Mouse (Mus musculus): ENCODE results near the gene Ran. TPM values are rescaled to one million over a fixed set of nuclear protein-coding genes. Genes with fewer than 3 reads are reported as not detected.

Gene Ran
- polyA plus RNA-seq, 1 experiment from 2014 or later, result 948 TPM

DNA sequence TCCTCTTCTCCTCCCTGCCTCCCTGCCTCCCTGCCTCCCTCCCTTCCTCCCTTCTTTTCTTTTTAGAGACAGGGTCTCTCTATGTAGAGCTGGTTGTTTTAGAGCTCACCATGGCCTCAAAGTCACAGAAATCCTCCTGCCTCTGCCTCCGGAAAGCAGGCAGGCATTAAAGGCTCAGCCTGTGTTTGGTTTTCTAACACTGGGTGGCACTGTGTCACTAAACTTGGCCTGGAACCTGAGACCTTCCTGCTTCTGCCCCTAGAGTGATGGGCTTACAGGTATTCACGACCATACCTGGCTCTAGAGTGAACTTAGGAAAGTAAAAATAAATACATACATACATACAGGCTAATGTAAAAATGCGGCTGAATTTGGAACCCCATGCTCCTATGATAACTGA lies 32.0 kb downstream of the Ran start:
- Histone ChIP-seq H3K4me2 (no peak overlapping the region), H3K9me3 (ENCODE audit: control insufficient read depth, low read length) (no peaks in the 10 kb centered on the region), H3K4me1 (ENCODE audit: control insufficient read depth, insufficient read depth, low read length) (peaks cover 15% of the 10 kb centered on the region), H3K36me3 (ENCODE audit: control insufficient read depth, insufficient read depth, low read length) (no peaks in the 10 kb centered on the region), H3K4me3 (ENCODE audit: low read depth, low read length) (no peak overlapping the region), H3K27ac (ENCODE audit: low read depth, low read length) (no peak overlapping the region), H3K27me3 (ENCODE audit: control insufficient read depth, insufficient read depth, low read length) (no peaks in the 10 kb centered on the region), H3K9ac (ENCODE audit: low read length) (no peak overlapping the region)
- DNase-seq (ENCODE audit: low spot score, missing footprints) (no peak), ATAC-seq (ENCODE audit: low FRiP score) (no peak)
- WGBS, result 84% methylated on average over 3 of the region's 3 CpGs

DNA sequence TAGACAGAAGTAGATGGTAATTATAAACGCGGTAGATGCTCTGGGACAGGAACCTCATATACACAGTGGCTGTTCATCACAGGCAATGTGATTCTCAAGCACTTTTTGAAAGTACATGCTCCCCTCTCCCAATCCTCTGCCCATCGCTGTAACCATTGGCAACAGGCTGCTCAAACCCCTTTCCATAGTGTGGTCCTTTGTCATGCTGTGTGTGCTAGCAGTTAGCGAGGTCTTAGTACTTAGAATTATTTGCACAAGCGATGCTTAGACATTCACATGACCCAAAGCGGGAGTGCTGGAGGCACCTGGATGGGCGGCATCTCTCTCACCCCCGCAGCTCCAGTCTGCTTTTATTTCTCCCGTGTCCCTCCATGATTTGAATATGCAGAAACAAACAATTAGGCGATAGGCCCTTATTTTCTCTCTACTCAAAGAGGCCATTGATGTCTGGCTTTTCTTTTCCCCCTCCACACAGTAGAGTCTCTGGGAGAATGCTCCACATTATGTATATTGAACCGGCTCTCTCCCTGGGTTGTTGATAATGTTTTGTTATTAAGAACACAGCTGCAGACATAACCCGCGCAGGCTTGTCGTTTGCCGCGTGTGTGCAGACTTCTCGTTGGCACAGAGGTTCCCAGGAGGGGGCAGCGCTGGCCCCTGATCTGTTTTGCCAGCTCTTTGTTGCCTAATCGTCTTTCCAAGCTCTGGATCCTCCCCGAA lies 32.9 kb downstream of the Ran start:
- Histone ChIP-seq H3K4me1 (ENCODE audit: control insufficient read depth, insufficient read depth, low read length) (peaks cover 15% of the 10 kb centered on the region), H3K4me3 (ENCODE audit: low read depth, low read length) (no peak overlapping the region), H3K4me2 (peak overlapping the region; percentile 31; the same call in 1 of the 2 replicates), H3K36me3 (ENCODE audit: control insufficient read depth, insufficient read depth, low read length) (no peaks in the 10 kb centered on the region), H3K9ac (ENCODE audit: low read length) (peak overlapping the region; percentile 57), H3K9me3 (ENCODE audit: control insufficient read depth, low read length) (no peaks in the 10 kb centered on the region), H3K27me3 (ENCODE audit: control insufficient read depth, insufficient read depth, low read length) (no peaks in the 10 kb centered on the region), H3K27ac (ENCODE audit: low read depth, low read length) (peak overlapping the region; percentile 75)
- 21% methylated on average over 20 of the region's 20 CpGs for WGBS
- ATAC-seq (ENCODE audit: low FRiP score) (peak; percentile 89), DNase-seq (ENCODE audit: low spot score, missing footprints) (peak; percentile 94)

GRCm38 (mm10) chr5:129054675-129055284 lies 34.9 kb downstream of the Ran start:
- H3K27me3 ChIP-seq (ENCODE audit: control insufficient read depth, insufficient read depth, low read length), result no peaks in the 10 kb centered on the region
- peaks cover 8% of the 10 kb centered on the region; the same call in 1 of the 2 replicates for H3K4me1 ChIP-seq (ENCODE audit: control insufficient read depth, insufficient read depth, low read length)
- H3K9me3 ChIP-seq (ENCODE audit: control insufficient read depth, low read length), result no peaks in the 10 kb centered on the region
- H3K4me3 ChIP-seq (ENCODE audit: low read depth, low read length), result no peak overlapping the region
- H3K27ac ChIP-seq (ENCODE audit: low read depth, low read length), result no peak overlapping the region
- no peak overlapping the region for H3K9ac ChIP-seq (ENCODE audit: low read length)
- H3K36me3 ChIP-seq (ENCODE audit: control insufficient read depth, insufficient read depth, low read length), result no peaks in the 10 kb centered on the region
- DNase-seq (ENCODE audit: low spot score, missing footprints) (no peak), ATAC-seq (ENCODE audit: low FRiP score) (no peak)
- H3K4me2 ChIP-seq, result no peak overlapping the region
- 84% methylated on average over 9 of the region's 9 CpGs for WGBS

- Histone ChIP-seq H3K27me3 (ENCODE audit: control insufficient read depth, insufficient read depth, low read length) (no peaks in the 10 kb centered on the region), H3K9ac (ENCODE audit: low read length) (no peak overlapping the region), H3K9me3 (ENCODE audit: control insufficient read depth, low read length) (no peaks in the 10 kb centered on the region), H3K36me3 (ENCODE audit: control insufficient read depth, insufficient read depth, low read length) (no peaks in the 10 kb centered on the region), H3K4me1 (ENCODE audit: control insufficient read depth, insufficient read depth, low read length) (peaks cover 6% of the 10 kb centered on the region; the same call in 1 of the 2 replicates), H3K27ac (ENCODE audit: low read depth, low read length) (no peak overlapping the region), H3K4me3 (ENCODE audit: low read depth, low read length) (no peak overlapping the region), H3K4me2 (no peak overlapping the region)
- DNase-seq (ENCODE audit: low spot score, missing footprints), result peak; percentile 49
- 91% methylated on average over 3 of the region's 3 CpGs for WGBS
- ATAC-seq (ENCODE audit: low FRiP score), result no peak
These were observed 39.2 kb downstream of the Ran start for GRCm38 (mm10) chr5:129059116-129059515.

GRCm38 (mm10) chr5:129061579-129061978 lies 41.7 kb downstream of the Ran start:
- 24% methylated on average over 13 of the region's 13 CpGs for WGBS

GRCm38 (mm10) chr5:129063037-129063791 lies 43.3 kb downstream of the Ran start:
- no peak overlapping the region; the same call in 1 of the 2 replicates for H3K27ac ChIP-seq (ENCODE audit: low read depth, low read length)
- peak; percentile 57 for ATAC-seq (ENCODE audit: low FRiP score)
- no peak overlapping the region for H3K4me3 ChIP-seq (ENCODE audit: low read depth, low read length)
- H3K9me3 ChIP-seq (ENCODE audit: control insufficient read depth, low read length), result no peaks in the 10 kb centered on the region
- H3K4me1 ChIP-seq (ENCODE audit: control insufficient read depth, insufficient read depth, low read length), result peaks cover 6% of the 10 kb centered on the region; the same call in 1 of the 2 replicates
- H3K36me3 ChIP-seq (ENCODE audit: control insufficient read depth, insufficient read depth, low read length), result no peaks in the 10 kb centered on the region
- WGBS, result 14% methylated on average over 21 of the region's 21 CpGs
- H3K4me2 ChIP-seq, result peak overlapping the region; percentile 41
- peak; percentile 97 for DNase-seq (ENCODE audit: low spot score, missing footprints)
- H3K27me3 ChIP-seq (ENCODE audit: control insufficient read depth, insufficient read depth, low read length), result no peaks in the 10 kb centered on the region
- H3K9ac ChIP-seq (ENCODE audit: low read length), result peak overlapping the region; percentile 24; the same call in 1 of the 2 replicates

More at GRCm38 (mm10) chr5:129061579-129061978, 41.7 kb downstream of the Ran start:
- H3K27me3 ChIP-seq (ENCODE audit: control insufficient read depth, insufficient read depth, low read length), result no peaks in the 10 kb centered on the region
- ATAC-seq (ENCODE audit: low FRiP score) (0 out of 2 replicates have a peak, but pooled peaks have one; percentile 35), DNase-seq (ENCODE audit: low spot score, missing footprints) (peak; percentile 94)
- H3K27ac ChIP-seq (ENCODE audit: low read depth, low read length), result no peak overlapping the region
- H3K9me3 ChIP-seq (ENCODE audit: control insufficient read depth, low read length), result no peaks in the 10 kb centered on the region
- no peak overlapping the region for H3K4me3 ChIP-seq (ENCODE audit: low read depth, low read length)
- peaks cover 6% of the 10 kb centered on the region; the same call in 1 of the 2 replicates for H3K4me1 ChIP-seq (ENCODE audit: control insufficient read depth, insufficient read depth, low read length)
- H3K4me2 ChIP-seq, result no peak overlapping the region
- no peaks in the 10 kb centered on the region for H3K36me3 ChIP-seq (ENCODE audit: control insufficient read depth, insufficient read depth, low read length)
- H3K9ac ChIP-seq (ENCODE audit: low read length), result no peak overlapping the region

- DNase-seq (ENCODE audit: low spot score, missing footprints) (no peak), ATAC-seq (ENCODE audit: low FRiP score) (no peak; the same call in none of the 2 replicates)
- H3K4me2 ChIP-seq, result peak overlapping the region; percentile 41
- no peak overlapping the region; the same call in 1 of the 2 replicates for H3K27ac ChIP-seq (ENCODE audit: low read depth, low read length)
- WGBS, result 53% methylated on average over 8 of the region's 8 CpGs
- H3K4me1 ChIP-seq (ENCODE audit: control insufficient read depth, insufficient read depth, low read length), result peaks cover 6% of the 10 kb centered on the region; the same call in 1 of the 2 replicates
- no peaks in the 10 kb centered on the region for H3K9me3 ChIP-seq (ENCODE audit: control insufficient read depth, low read length)
- H3K9ac ChIP-seq (ENCODE audit: low read length), result peak overlapping the region; percentile 24; the same call in 1 of the 2 replicates
- no peaks in the 10 kb centered on the region for H3K36me3 ChIP-seq (ENCODE audit: control insufficient read depth, insufficient read depth, low read length)
- H3K27me3 ChIP-seq (ENCODE audit: control insufficient read depth, insufficient read depth, low read length), result no peaks in the 10 kb centered on the region
- no peak overlapping the region for H3K4me3 ChIP-seq (ENCODE audit: low read depth, low read length)
These were observed 43.9 kb downstream of the Ran start for GRCm38 (mm10) chr5:129063792-129064087.

DNA sequence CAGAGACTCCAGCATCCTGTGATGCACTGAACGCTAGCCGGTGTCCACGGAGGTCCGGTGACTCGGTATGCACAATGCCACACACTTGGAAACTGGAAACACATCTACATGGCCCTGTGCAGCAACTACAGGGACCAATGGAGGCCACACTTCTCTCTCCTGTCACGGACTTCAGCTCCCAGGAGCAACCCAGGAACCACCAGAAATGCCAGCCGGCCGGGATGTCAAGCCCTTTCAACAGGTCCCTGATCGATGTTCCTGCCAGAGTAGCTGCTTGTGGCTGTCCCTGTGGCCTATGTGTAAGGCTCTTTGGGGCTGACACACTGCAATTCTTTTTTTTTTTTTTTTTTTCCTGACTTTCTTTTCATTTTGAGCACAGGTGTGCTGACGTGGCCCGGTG lies 44.3 kb downstream of the Ran start:
- no peaks in the 10 kb centered on the region for H3K27me3 ChIP-seq (ENCODE audit: control insufficient read depth, insufficient read depth, low read length)
- peaks cover 6% of the 10 kb centered on the region; the same call in 1 of the 2 replicates for H3K4me1 ChIP-seq (ENCODE audit: control insufficient read depth, insufficient read depth, low read length)
- H3K27ac ChIP-seq (ENCODE audit: low read depth, low read length), result no peak overlapping the region
- no peak overlapping the region for H3K9ac ChIP-seq (ENCODE audit: low read length)
- H3K4me3 ChIP-seq (ENCODE audit: low read depth, low read length), result no peak overlapping the region
- ATAC-seq (ENCODE audit: low FRiP score) (no peak), DNase-seq (ENCODE audit: low spot score, missing footprints) (peak; percentile 70)
- WGBS, result 82% methylated on average over 11 of the region's 11 CpGs
- H3K9me3 ChIP-seq (ENCODE audit: control insufficient read depth, low read length), result no peaks in the 10 kb centered on the region
- H3K4me2 ChIP-seq, result no peak overlapping the region
- H3K36me3 ChIP-seq (ENCODE audit: control insufficient read depth, insufficient read depth, low read length), result no peaks in the 10 kb centered on the region
